Mouse (Mus musculus) kidney, postnatal 25 days (tissue): ENCODE measurements around the gene Arpc5.

Experiments used
- DNase-seq, 2 experiments: peaks; one replicate each; pipeline ENCODE4 v3.0.0; 2021; ENCODE audit warnings: mixed read lengths in 2 of 2

Gene Arpc5

DNA sequence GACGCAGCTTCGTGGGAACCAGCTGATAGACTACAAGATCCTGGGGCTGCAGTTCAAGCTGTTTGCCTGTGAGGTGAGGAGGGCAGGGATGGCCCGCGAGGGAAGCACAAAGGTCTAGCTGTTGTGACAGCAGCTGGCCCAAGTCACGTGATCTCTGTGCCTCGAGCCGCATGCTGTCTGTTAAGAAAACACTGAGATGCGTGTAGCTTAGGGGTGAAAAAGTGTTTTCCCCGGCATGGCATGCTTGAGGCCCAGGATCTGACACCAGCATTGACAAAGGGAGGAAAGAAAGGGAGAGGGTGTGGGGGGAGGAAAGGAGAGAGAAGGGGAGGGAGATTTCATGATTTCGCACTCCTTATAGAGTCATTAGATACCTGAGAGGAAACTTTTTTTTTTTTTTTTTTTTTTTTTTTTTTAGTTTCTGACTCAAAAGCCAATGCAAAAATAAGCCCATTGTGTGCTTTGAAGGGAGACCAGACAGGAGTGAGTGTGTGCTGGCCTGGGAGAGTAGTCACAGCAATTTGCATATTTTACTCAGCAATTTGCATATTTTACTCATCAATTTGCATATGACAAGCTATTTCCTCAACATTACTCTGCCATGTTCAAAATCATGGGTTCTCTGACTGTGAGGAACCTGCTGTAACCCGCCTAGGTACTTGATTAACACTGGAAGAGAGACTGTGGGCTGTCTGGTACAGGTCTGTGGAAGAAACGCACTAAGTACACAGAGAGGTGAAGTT is 50.9 kb downstream of the Arpc5 start:
- no peak for DNase-seq

DNA sequence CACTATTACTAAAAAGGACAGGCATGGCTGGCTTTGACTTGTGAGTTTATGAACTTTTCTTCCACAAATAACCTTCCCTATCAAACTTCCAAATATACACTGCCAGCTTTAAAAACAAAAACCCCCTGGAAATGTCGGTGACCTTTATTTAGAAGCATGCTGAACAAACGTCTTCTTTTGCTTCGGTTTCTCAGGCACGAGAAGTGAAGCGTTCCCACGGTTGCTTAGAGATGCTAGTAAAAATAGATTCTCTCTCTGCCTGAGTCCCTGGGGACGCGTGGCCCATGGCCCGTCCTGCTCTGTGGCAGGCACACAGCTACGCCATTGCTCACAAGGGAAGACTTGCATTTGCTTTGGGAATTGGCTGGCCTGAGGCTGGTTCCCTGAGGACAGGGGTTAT is 51.5 kb downstream of the Arpc5 start:
- DNase-seq = peak; percentile 58 to 82

DNA sequence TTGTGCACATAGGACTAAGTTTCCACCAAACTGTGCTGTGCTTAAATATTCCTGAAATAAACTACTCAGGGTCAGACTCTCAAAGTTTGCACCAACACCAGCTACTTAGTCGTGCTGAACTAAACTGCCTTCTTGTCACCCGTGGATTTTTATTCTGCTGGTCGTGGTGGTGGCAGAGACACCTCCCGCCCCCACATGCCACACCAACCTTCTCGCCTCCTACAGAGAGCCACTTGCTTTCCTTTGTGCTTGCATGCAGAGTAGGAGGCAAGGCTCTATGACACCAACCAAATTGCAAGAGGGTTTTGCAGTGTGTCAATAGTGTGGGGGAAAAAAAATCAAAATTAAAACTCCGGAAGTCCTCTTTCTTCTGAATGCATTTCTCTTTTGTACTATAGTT is 53.2 kb downstream of the Arpc5 start:
- no peak for DNase-seq

DNA sequence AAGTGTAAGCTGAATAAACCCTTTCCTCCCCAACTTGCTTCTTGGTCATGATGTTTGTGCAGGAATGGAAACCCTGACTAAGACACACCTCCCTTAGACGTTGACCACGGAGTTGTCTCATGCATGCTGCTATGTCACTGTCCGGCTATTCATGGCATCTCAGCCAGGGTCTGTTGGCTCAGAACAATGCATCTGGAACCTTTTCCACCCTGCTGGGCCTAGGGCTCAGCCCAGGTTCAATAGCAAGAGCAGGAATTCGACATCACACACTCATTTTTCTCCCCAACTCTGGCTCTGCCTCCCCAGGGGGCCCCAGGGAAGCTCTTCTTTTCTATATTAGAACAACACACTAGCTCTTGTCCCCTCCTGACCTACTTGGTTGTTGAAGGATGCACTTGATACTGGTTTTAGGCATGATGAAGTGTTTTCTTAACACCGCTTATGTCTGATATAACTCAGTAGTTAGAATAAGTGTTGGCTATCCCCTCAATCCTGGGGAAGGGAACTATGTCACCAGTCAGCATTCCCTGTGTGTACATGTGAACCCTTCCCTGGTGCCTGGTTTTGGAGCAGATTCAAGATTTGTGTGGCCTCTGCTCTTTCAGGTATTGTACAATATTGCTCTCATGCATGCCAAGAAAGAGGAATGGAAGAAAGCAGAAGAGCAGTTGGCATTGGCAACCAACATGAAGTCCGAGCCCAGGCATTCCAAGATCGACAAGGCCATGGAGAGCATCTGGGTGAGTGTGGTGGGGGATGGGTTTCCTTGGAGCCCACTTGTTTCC is 54.8 kb downstream of the Arpc5 start:
- DNase-seq = no peak

DNA sequence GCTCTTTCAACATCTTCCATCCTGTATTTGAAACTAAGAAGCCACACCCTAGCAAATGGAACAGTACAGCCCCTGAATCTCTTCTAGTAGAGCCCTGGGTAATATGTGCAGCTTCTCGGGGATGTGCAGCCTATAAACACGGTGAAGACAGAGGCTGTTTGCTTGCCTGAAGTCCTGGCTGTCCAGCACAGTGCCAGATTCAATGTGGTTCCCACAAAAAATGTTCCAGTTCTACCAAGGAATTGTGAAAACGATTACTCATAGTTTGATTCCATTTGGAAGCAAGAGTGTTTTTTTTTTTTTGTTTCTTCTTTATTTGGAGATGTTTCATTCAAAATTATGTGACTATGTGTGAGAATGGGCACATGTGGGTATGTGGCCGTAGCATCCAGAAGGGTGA is 55.4 kb downstream of the Arpc5 start:
- no peak for DNase-seq

DNA sequence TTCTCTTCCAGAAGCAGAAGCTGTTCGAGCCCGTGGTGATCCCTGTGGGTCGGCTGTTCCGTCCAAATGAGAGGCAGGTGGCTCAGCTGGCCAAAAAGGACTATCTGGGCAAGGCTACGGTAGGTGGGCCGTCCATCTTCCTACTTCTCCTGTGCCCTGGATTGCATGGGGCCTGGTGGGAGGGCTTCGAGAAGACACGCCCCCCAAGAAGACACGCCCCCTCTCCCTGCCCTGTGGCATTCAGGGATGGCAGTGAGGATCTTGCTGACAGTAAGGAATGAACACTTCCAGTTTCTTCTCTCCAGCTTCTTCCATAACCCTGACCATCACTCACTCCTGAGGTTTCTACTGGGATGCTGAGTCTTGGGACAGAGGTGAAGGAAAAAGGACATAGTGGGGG is 57.9 kb downstream of the Arpc5 start:
- DNase-seq = no peak
